Mouse (Mus musculus) brain, embryonic 14.5 days (tissue): ENCODE measurements around the gene Tm9sf4. TPM values are rescaled to one million over a fixed set of nuclear protein-coding genes. Genes with fewer than 3 reads are reported as not detected.

ENCODE experiments used
- DNase-seq: peaks from one replicate; pipeline ENCODE4 v3.0.0-alpha.2; 2011; ENCODE audit warnings: low read depth
- CTCF ChIP-seq: fragments of 200-500 bp; IDR thresholded peaks from 2 replicates; pipeline ENCODE4 v1.5.1; 2012; ENCODE audit warnings: inconsistent platforms, mild to moderate bottlenecking, moderate library complexity, borderline replicate concordance; ENCODE audit not compliant: insufficient read depth, insufficient read length; ENCODE audit errors: extremely low read depth
- POLR2A ChIP-seq: fragments of 200-500 bp; IDR thresholded peaks from 2 replicates; pipeline ENCODE4 v1.6.1; 2012; ENCODE audit warnings: mild to moderate bottlenecking, inconsistent platforms, borderline replicate concordance; ENCODE audit not compliant: poor library complexity, insufficient read depth, insufficient read length, severe bottlenecking; ENCODE audit errors: extremely low read depth
- polyA plus RNA-seq: library from polyadenylated mRNA; depleted of rRNA; stranded (reverse); fragments of >200 nt; gene quantifications from 2 replicates; pipeline ENCODE4 v1.2.3, GENCODE M21; 2012; rRNA removed

Tm9sf4 gene
- 52.8 and 67.5 TPM in 2 replicates for polyA plus RNA-seq

DNA sequence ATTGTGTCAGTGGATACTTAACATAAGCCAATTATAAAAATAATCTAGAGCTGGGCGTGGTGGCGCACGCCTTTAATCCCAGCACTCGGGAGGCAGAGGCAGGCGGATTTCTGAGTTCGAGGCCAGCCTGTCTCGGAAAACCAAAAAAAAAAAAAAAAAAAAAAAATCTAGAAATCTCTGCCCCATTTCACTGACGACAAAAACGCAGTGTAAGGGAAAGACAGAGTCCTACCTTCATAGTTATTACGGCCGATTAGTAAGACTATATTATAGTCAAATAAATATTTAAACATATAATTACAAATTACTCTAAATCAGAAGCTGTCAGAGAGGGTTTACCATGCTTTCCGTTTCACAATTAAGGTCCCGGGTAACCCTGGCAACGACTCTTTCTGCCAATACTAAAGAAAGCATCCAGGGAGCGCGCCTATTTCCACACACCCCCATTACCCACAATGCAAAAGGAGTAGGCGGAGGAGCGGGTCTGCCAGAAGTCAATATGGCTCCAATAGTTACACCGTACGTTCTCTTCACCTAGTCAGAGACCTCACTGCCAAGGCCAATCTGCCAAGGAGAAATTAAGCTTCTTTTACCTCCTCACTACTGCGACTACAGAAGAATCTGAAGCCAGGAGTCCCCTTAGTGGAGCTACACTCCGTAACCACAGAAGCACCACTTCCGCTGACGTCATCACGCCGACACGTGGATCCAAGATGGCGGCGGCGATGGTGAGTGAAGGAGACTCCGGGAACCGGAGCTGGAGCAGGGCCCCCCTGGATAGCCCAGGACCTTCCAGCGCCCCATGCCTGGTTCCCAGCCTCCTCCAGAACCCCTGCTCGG is at the start of gene Tm9sf4:
TSS of gene Tm9sf4 (plus strand) at position 460 of the 840 bp plus-strand sequence.
- TF ChIP-seq CTCF: no peak
- peak; percentile 58; the same call in 1 of the 2 replicates for TF ChIP-seq POLR2A
- DNase-seq: peak; percentile 97

- DNase-seq: no peak
- TF ChIP-seq POLR2A (no peak), CTCF (no peak)
Observed at GRCm38 (mm10) chr2:153115679-153116081, 45.4 kb upstream of the Tm9sf4 start.

DNA sequence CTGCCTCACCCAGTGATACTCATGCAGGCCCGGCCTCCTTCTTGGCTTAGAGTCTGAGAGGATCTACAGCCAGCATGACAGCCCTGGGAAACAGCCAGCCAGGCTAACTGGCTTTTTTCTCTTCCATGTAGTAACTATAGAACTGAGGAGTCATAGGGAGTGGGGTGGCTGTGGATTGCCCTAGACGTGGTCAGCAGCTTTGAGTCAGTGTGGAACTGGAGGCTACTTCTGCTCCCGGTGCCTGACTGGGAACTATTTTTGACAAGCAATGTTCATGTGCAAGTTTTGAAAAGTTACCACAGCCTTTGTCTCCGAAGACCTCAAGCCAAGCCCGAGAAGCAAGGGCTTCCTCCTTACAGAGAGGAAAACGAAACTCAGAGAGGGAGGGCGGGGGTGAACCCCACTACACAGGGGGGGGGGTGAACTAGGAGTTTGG is 44.0 kb upstream of the Tm9sf4 start:
- DNase-seq: no peak
- no peak for TF ChIP-seq POLR2A
- no peak for TF ChIP-seq CTCF

- no peak for DNase-seq
- TF ChIP-seq CTCF: no peak
- no peak for TF ChIP-seq POLR2A
Observed at GRCm38 (mm10) chr2:153119488-153119887, 41.6 kb upstream of the Tm9sf4 start.

DNA sequence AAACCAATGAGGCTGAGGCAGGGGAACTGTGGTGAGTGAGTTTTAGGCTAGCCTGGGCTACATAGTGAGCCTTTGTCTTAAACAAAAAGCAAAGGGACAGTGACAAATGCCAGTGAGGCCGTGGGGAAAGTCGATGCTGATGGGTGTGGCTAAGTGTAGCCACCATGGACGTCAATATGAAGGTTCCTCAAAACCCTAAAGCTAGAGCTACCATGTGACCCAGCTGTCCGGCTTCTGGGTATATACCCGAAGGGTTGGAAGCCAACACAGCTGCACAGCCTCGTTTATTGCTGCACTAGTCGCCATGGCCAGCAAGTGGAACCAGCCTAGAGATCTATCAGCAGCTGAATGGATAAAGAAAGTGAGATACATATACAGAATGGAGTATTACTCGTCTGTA is 41.0 kb upstream of the Tm9sf4 start:
- TF ChIP-seq CTCF (no peak), POLR2A (no peak)
- no peak for DNase-seq

DNA sequence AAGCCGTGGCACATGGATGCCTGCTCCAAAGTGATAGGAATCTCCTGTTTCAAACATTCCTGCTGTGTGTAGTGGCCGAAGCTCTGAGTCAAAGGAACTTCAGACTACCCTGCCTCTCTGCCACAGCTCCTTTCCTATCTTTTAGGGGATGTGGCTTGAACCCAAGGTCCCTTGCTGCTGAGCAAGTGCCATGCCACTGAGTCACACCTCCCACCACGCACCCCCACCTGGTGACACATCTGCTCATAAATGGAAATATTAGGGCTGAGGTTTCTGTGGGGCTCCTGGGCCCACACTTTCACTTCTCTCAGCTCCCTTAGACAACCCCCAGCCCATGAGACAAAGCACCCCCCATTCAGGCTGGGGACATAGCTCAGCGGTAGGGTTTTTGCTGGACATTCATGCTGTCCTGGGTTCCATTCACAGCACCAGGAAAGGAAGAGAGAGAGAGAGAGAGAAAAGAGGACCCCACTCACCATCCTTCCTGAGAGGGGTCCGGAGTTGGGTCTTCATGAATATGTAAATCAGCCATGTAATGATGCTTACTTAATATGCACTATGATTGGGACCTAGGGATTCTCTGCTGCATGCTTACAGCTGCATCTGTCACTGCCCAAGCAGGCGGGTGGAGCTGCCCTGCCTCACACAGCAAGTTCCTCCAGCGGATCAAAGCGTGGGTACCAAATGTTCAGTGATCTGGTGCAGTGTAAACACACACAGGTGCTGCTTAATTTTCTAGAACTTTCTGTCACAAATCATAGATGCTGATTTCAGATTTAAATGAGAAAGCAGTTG is 39.1 kb upstream of the Tm9sf4 start:
- TF ChIP-seq CTCF: no peak
- TF ChIP-seq POLR2A: no peak
- peak; percentile 20 for DNase-seq

- no peak for DNase-seq
- no peak for TF ChIP-seq POLR2A
- TF ChIP-seq CTCF: no peak
Observed at GRCm38 (mm10) chr2:153122701-153123100, 38.4 kb upstream of the Tm9sf4 start.

- DNase-seq: no peak
- TF ChIP-seq CTCF (no peak), POLR2A (no peak)
Observed at GRCm38 (mm10) chr2:153125875-153126274, 35.2 kb upstream of the Tm9sf4 start.

DNA sequence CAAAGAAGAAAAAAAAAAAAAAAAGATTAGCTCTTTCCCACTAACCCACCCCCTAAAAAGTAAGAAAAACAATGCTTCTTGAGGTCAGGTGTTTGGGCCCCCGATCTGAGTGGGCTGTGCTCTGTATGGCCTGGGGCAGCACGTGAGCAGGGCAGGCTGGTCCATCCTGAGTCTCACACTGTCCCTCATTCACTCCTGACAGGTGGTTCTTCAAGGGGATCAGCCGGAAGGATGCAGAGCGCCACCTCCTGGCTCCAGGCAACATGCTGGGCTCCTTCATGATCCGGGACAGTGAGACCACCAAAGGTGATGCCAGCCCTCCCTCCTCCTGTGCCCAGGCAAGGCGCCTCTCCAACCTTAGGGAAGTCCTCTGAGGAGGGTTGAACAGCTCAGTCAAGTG is 30.1 kb upstream of the Tm9sf4 start:
- DNase-seq: no peak
- no peak for TF ChIP-seq POLR2A
- TF ChIP-seq CTCF: peak; percentile 52

GRCm38 (mm10) chr2:153134237-153134636 is 26.9 kb upstream of the Tm9sf4 start:
- no peak for TF ChIP-seq POLR2A
- peak; percentile 30; the same call in 1 of the 2 replicates for TF ChIP-seq CTCF
- DNase-seq: peak; percentile 7

DNA sequence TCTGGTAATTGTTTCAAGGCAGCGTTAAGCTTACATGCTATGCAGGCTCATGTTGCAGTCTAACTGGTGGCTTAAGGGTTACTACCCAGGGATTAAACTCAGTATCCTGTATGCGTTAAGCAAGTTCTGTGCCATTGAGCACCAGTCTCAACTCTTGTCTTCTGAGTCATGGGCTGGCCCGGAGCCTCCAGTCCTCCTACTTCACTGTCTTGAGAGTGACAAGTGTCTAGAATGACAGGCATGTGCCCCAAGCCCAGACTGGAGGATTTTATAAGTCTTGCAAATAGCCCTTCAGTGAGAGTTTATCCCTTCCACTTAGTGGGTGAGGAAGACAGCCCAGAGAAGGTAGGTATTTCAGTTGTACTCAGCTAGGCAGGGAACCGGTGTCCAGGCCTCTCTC is 24.9 kb upstream of the Tm9sf4 start:
- TF ChIP-seq POLR2A (no peak), CTCF (no peak)
- DNase-seq: no peak
